Mouse (Mus musculus): ENCODE data around the gene Fam133b.
"Not testable (repeated sequence)": the region's sequence is repeated elsewhere in the genome, so short reads cannot be mapped to it uniquely, and the experiment has no call there.

Gene Fam133b

DNA sequence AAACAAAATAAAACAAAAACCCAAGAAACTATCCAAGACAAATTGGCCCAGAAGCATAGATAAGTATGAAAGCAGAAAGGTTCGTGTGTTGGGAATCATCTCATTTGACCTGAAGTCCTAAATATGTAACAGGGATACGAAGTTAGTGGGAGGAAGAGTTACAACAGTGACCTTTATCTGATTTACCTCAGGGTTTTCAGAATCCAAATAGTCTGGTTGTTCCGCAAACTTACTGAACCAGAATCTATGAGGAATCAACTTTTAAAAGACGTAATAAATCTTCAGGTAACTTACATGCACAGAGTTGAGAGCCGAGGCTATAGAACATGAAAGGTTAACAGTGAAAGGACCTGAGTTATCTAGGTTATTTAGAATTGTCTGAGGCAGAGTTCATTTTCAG lies 55.1 kb downstream of the Fam133b start:
- no peak for DNase-seq (ENCODE audit: low spot score in 2 of 2)

DNA sequence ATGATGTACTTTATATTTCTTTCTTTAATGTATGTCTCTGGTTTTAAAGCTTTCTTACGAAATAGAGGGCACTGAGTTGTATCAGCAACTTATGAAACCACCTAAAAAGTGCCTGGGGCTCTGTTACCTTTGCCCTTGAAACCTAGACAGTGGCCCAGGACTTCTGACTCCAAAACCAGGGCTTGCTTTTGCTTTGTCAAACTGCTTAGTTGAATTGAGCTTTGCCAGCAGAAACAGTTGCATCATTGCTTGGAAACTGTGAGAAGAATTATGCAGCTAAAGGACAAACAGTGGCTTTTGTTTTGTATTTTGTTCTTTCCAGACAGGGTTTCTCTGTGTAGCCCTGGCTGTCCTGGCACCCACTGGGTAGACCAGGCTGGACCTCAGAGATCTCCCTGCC lies 56.7 kb downstream of the Fam133b start:
- DNase-seq (ENCODE audit: low spot score in 2 of 2), result no peak

DNA sequence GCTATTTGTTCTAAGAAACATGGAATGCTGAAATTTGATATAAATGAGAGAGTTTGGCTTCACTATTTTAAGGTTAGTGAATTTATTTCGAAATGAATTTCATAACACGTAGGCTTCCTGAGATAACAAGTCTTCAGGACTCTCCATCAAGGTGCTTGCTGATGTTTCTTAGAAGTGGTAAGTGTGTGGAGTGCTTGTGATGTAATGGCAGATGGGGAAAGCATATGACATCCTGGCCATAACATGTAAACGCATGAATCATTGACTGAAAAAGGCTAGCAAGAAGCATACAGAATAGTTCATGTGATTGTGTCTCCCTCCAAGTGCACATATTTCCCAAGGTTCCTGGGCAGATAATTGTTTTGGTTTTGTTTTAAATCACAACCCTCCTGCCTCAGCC lies 57.2 kb downstream of the Fam133b start:
- no peak for DNase-seq (ENCODE audit: low spot score in 2 of 2)

DNA sequence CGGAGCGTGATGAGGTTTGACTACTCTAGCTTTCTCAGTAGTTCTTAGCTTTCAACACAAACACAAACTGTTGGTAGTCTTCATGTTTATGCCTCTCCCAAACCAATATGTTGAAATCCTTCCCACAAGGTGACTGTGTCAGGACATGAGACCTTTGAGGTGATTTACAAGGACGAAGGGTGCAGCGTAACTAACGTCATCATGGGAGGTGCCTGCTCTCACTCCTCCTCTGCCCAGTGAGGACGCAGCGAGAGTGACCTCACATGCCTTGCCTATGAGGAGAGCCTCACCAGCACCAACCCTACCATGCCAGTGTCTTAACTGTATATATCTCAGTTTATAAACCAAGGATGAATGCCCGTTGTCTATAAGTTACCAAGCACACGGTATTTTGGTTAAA lies 63.5 kb downstream of the Fam133b start:
- no peak for DNase-seq (ENCODE audit: low spot score in 2 of 2)

DNA sequence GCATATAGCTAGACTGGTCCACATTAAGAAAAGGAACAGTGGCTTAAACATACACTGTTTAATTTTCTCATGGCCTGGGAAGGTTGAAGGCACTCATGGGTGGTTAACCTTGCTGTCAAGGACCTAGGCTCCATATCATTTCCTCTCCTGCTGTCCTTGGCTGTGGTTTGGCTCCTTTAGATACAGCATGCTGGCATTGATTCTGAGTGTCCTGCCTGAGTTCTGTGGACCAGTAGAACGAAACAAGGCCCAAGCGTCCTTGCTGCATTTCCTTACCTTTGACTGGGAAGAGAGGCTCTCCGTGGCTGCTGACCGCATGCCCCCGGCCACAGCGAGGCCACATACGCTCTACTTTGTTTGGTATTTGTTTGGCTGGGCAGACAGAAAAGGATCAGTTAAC lies 65.6 kb downstream of the Fam133b start:
- DNase-seq (ENCODE audit: low spot score in 2 of 2), result no peak

DNA sequence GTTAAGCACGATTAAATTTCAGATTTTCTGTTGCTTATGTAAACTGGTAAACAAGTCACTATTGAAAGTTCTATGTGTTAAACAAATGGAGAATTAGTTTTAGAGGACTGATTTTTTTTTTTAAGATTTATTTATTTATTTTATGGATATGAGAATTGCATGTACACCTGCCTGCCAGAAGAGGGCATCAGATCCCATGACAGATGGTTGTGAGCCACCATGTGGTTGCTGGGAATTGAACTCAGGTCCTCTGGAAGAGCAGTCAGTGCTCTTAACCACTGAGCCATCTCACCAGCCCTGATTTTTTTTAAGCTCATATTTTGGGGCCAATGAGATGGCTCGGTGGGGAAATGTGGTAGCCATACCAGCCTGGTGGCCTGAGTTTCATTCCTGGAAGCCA lies 68.2 kb downstream of the Fam133b start:
- DNase-seq (ENCODE audit: low spot score in 2 of 2), result not testable (repeated sequence)
